Mouse (Mus musculus) gastrocnemius, adult 18-20 months (tissue): Measurements from ENCODE around the gene Scn7a. TPM values are rescaled to one million over a fixed set of nuclear protein-coding genes. Genes with fewer than 3 reads are reported as not detected.

ENCODE experiments used
- DNase-seq: peaks from one replicate; pipeline ENCODE4 v3.0.0; 2021; ENCODE audit warnings: low spot score
- long read RNA-seq, 2 experiments: library from polyadenylated mRNA; stranded (forward); transcript quantifications; one replicate each; pipeline ENCODE4 v2.0.0; 2021
- total RNA-seq, 2 experiments: library from RNA; stranded (reverse); gene quantifications; 2 replicates each; pipeline ENCODE4 v1.2.3; 2021

Scn7a gene
- 1 to 10 TPM; 2.3 to 3.0 TPM for total RNA-seq
- long read RNA-seq, experiment 1: 0 reads
- long read RNA-seq, experiment 2, partial matches to known transcripts: 0 of 1 reads
- long read RNA-seq, experiment 2, other reads (novel, unspliced or antisense): 1 of 1 reads

- DNase-seq: peak; percentile 28
These were observed at the start of gene Scn7a for GRCm38 (mm10) chr2:66784765-66785164. Gene Scn7a, minus strand, starts transcription at chr2:66784914.

GRCm38 (mm10) chr2:66827729-66828128 is 43.0 kb upstream of the Scn7a start:
- no peak for DNase-seq

GRCm38 (mm10) chr2:66819862-66820559 is 35.3 kb upstream of the Scn7a start:
- no peak for DNase-seq

GRCm38 (mm10) chr2:66799676-66800249 is 15.0 kb upstream of the Scn7a start:
- no peak for DNase-seq

GRCm38 (mm10) chr2:66797493-66797892 is 12.8 kb upstream of the Scn7a start:
- DNase-seq: no peak

- DNase-seq: no peak
These were observed 6.9 kb upstream of the Scn7a start for GRCm38 (mm10) chr2:66791629-66792028.

- DNase-seq: peak; percentile 81
These were observed 3.8 kb downstream of the Scn7a start for GRCm38 (mm10) chr2:66780884-66781283.

- DNase-seq: no peak
These were observed 16.7 kb downstream of the Scn7a start for GRCm38 (mm10) chr2:66767980-66768379.

GRCm38 (mm10) chr2:66765170-66765569 is 19.5 kb downstream of the Scn7a start:
- no peak for DNase-seq

GRCm38 (mm10) chr2:66762905-66763304 is 21.8 kb downstream of the Scn7a start:
- no peak for DNase-seq

GRCm38 (mm10) chr2:66728002-66728401 is 56.7 kb downstream of the Scn7a start:
- no peak for DNase-seq

GRCm38 (mm10) chr2:66727585-66727974 is 57.1 kb downstream of the Scn7a start:
- DNase-seq: no peak

GRCm38 (mm10) chr2:66726878-66727584 is 57.7 kb downstream of the Scn7a start:
- DNase-seq: no peak

- DNase-seq: no peak
These were observed 72.6 kb downstream of the Scn7a start for GRCm38 (mm10) chr2:66712071-66712470.

- DNase-seq: no peak
These were observed 92.4 kb downstream of the Scn7a start for GRCm38 (mm10) chr2:66692300-66692699.

GRCm38 (mm10) chr2:66661988-66662387 is 122.7 kb downstream of the Scn7a start:
- DNase-seq: no peak

- DNase-seq: no peak
These were observed 128.3 kb downstream of the Scn7a start for GRCm38 (mm10) chr2:66656430-66656829.

- no peak for DNase-seq
These were observed 129.3 kb downstream of the Scn7a start for GRCm38 (mm10) chr2:66655431-66655830.

- no peak for DNase-seq
These were observed 140.3 kb downstream of the Scn7a start for GRCm38 (mm10) chr2:66644384-66644783.

GRCm38 (mm10) chr2:66634580-66635359 is 149.9 kb downstream of the Scn7a start, which contains the start of gene Scn9a:
Gene Scn9a, minus strand, starts transcription at chr2:66634962.
- no peak for DNase-seq

- DNase-seq: no peak
These were observed 152.0 kb downstream of the Scn7a start for GRCm38 (mm10) chr2:66632728-66633127.
